Mouse (Mus musculus) liver, embryonic 14.5 days (tissue): Measurements from ENCODE around the gene Rbm8a.

ENCODE experiments used
- CTCF ChIP-seq: IDR thresholded peaks from 2 replicates; pipeline ENCODE4 v1.5.1; 2016; ENCODE audit warnings: antibody characterized with exemption, low read depth, control low read depth
- EP300 ChIP-seq: IDR thresholded peaks from 2 replicates; pipeline ENCODE4 v1.6.1; 2016; ENCODE audit warnings: antibody characterized with exemption, low read depth

- TF ChIP-seq CTCF (no peak), EP300 (no peak)
These were observed 46.0 kb downstream of the Rbm8a start for GRCm38 (mm10) chr3:96675690-96676089.
